Mouse (Mus musculus): ENCODE data around the gene Lhcgr.

- TF ChIP-seq POLR2A (IDR thresholded peaks at IDR 0.05; ENCODE audit: insufficient read length, low read depth) (no peak), MAX (IDR thresholded peaks at IDR 0.05; ENCODE audit: low read depth) (no peak), USF1 (IDR thresholded peaks at IDR 0.05; ENCODE audit: low read depth) (no peak), CEBPB (IDR thresholded peaks at IDR 0.05; ENCODE audit: insufficient read depth, poor library complexity, severe bottlenecking) (no peak), POLR2AphosphoS2 (IDR thresholded peaks at IDR 0.05; ENCODE audit: insufficient read length, low read depth) (no peak), MYOG (IDR thresholded peaks at IDR 0.05; ENCODE audit: control insufficient read depth in 1 of 3, insufficient read depth in 1 of 3, insufficient read length in 2 of 3, low read depth in 2 of 3) (no peak), SRF (IDR thresholded peaks at IDR 0.05; ENCODE audit: control insufficient read depth, insufficient read length, low read depth) (no peak)
These were observed 89.4 kb downstream of the Lhcgr start for GRCm38 (mm10) chr17:88702345-88702744.

Data from myocyte (in vitro differentiated cells).